Mouse (Mus musculus) erythroblast, embryonic 14.5 days (primary cell): ENCODE data around the gene Fgfbp1. TPM values are rescaled to one million over a fixed set of nuclear protein-coding genes. Genes with fewer than 3 reads are reported as not detected.

ENCODE experiments used
- H3K27me3 ChIP-seq: 2 replicates; pipeline ENCODE4 v1.6.1; 2012; ENCODE audit warnings: inconsistent platforms; ENCODE audit not compliant: control insufficient read depth
- H3K36me3 ChIP-seq: 2 replicates; pipeline ENCODE4 v1.6.1; 2012; ENCODE audit warnings: mild to moderate bottlenecking, inconsistent platforms; ENCODE audit not compliant: control insufficient read depth
- H3K4me1 ChIP-seq: 2 replicates; pipeline ENCODE4 v1.6.1; 2012; ENCODE audit warnings: inconsistent platforms; ENCODE audit not compliant: control insufficient read depth
- H3K4me3 ChIP-seq: replicated peaks from 2 replicates; pipeline ENCODE3; 2012; ENCODE audit warnings: moderate library complexity, mild to moderate bottlenecking, inconsistent platforms
- H3K9me3 ChIP-seq: 2 replicates; pipeline ENCODE4 v1.6.1; 2012; ENCODE audit warnings: low read length, inconsistent platforms, mixed read lengths; ENCODE audit not compliant: control insufficient read depth
- GATA1 ChIP-seq: IDR thresholded peaks from 2 replicates; pipeline ENCODE4 v1.6.1; 2012; ENCODE audit warnings: low read length, inconsistent platforms, mixed read lengths
- TAL1 ChIP-seq: IDR thresholded peaks from 3 replicates; pipeline ENCODE4 v1.6.1; 2012; ENCODE audit warnings: low read length, inconsistent platforms, mixed read lengths
- polyA plus RNA-seq: library from polyadenylated mRNA; stranded (reverse); fragments of >175 nt; gene quantifications from 2 replicates; pipeline ENCODE4 v1.2.3, GENCODE M21; 2012

Gene Fgfbp1
- polyA plus RNA-seq, result not detected in 2 replicates

GRCm38 (mm10) chr5:43981620-43982019 is at the start of gene Fgfbp1:
TSS of gene Fgfbp1 (minus strand) at chr5:43981779.
- no peaks in the 10 kb centered on the region for H3K4me1 ChIP-seq
- H3K9me3 ChIP-seq, result no peaks in the 10 kb centered on the region
- TF ChIP-seq TAL1 (no peak), GATA1 (no peak)
- H3K27me3 ChIP-seq, result no peaks in the 10 kb centered on the region
- H3K4me3 ChIP-seq, result no peak within 1 kb of the TSS
- no peaks in the 10 kb centered on the region for H3K36me3 ChIP-seq

GRCm38 (mm10) chr5:43998295-43998989 is 16.9 kb upstream of the Fgfbp1 start:
- Histone ChIP-seq H3K36me3 (no peaks in the 10 kb centered on the region), H3K27me3 (no peaks in the 10 kb centered on the region), H3K4me1 (no peaks in the 10 kb centered on the region), H3K9me3 (no peaks in the 10 kb centered on the region), H3K4me3 (no peak overlapping the region)
- TF ChIP-seq GATA1, result no peak
- TF ChIP-seq TAL1, result no peak

GRCm38 (mm10) chr5:43997626-43998025 is 16.0 kb upstream of the Fgfbp1 start:
- Histone ChIP-seq H3K36me3 (no peaks in the 10 kb centered on the region), H3K27me3 (no peaks in the 10 kb centered on the region), H3K4me1 (no peaks in the 10 kb centered on the region), H3K4me3 (no peak overlapping the region), H3K9me3 (no peaks in the 10 kb centered on the region)
- no peak for TF ChIP-seq TAL1
- TF ChIP-seq GATA1, result no peak

- TF ChIP-seq TAL1, result no peak
- no peak for TF ChIP-seq GATA1
- Histone ChIP-seq H3K36me3 (no peaks in the 10 kb centered on the region), H3K27me3 (no peaks in the 10 kb centered on the region), H3K4me3 (no peak overlapping the region), H3K4me1 (no peaks in the 10 kb centered on the region), H3K9me3 (no peaks in the 10 kb centered on the region)
Observed at GRCm38 (mm10) chr5:43996162-43996561, 14.6 kb upstream of the Fgfbp1 start.

GRCm38 (mm10) chr5:43994981-43995380 is 13.4 kb upstream of the Fgfbp1 start:
- H3K36me3 ChIP-seq, result no peaks in the 10 kb centered on the region
- H3K27me3 ChIP-seq, result no peaks in the 10 kb centered on the region
- TF ChIP-seq GATA1 (no peak), TAL1 (no peak)
- H3K4me1 ChIP-seq, result no peaks in the 10 kb centered on the region
- H3K4me3 ChIP-seq, result no peak overlapping the region
- no peaks in the 10 kb centered on the region for H3K9me3 ChIP-seq

GRCm38 (mm10) chr5:43990316-43990715 is 8.7 kb upstream of the Fgfbp1 start:
- TF ChIP-seq GATA1, result no peak
- TF ChIP-seq TAL1, result no peak
- Histone ChIP-seq H3K9me3 (no peaks in the 10 kb centered on the region), H3K36me3 (no peaks in the 10 kb centered on the region), H3K4me3 (no peak overlapping the region), H3K27me3 (no peaks in the 10 kb centered on the region), H3K4me1 (no peaks in the 10 kb centered on the region)

GRCm38 (mm10) chr5:43989017-43989416 is 7.4 kb upstream of the Fgfbp1 start:
- Histone ChIP-seq H3K4me1 (no peaks in the 10 kb centered on the region), H3K4me3 (no peak overlapping the region), H3K9me3 (no peaks in the 10 kb centered on the region), H3K36me3 (no peaks in the 10 kb centered on the region), H3K27me3 (no peaks in the 10 kb centered on the region)
- TF ChIP-seq TAL1 (no peak), GATA1 (no peak)

- Histone ChIP-seq H3K4me3 (no peak overlapping the region), H3K27me3 (no peaks in the 10 kb centered on the region), H3K4me1 (no peaks in the 10 kb centered on the region), H3K9me3 (no peaks in the 10 kb centered on the region), H3K36me3 (no peaks in the 10 kb centered on the region)
- TF ChIP-seq GATA1, result no peak
- no peak for TF ChIP-seq TAL1
Observed at GRCm38 (mm10) chr5:43986212-43986611, 4.6 kb upstream of the Fgfbp1 start.

- no peaks in the 10 kb centered on the region for H3K4me1 ChIP-seq
- no peak overlapping the region for H3K4me3 ChIP-seq
- no peaks in the 10 kb centered on the region for H3K27me3 ChIP-seq
- H3K36me3 ChIP-seq, result no peaks in the 10 kb centered on the region
- H3K9me3 ChIP-seq, result no peaks in the 10 kb centered on the region
- TF ChIP-seq GATA1 (no peak), TAL1 (no peak)
Observed at GRCm38 (mm10) chr5:43982896-43983295, 1.3 kb upstream of the Fgfbp1 start.

GRCm38 (mm10) chr5:43980397-43980796 is 1.2 kb downstream of the Fgfbp1 start:
- Histone ChIP-seq H3K9me3 (no peaks in the 10 kb centered on the region), H3K27me3 (no peaks in the 10 kb centered on the region), H3K4me1 (no peaks in the 10 kb centered on the region), H3K4me3 (no peak overlapping the region), H3K36me3 (no peaks in the 10 kb centered on the region)
- TF ChIP-seq GATA1 (no peak), TAL1 (no peak)
